Mouse (Mus musculus): ENCODE results near the gene St3gal4. TPM values are rescaled to one million over a fixed set of nuclear protein-coding genes. Genes with fewer than 3 reads are reported as not detected.

Gene St3gal4
- polyA plus RNA-seq, 1 experiment from 2014 or later, result 11.7 TPM

DNA sequence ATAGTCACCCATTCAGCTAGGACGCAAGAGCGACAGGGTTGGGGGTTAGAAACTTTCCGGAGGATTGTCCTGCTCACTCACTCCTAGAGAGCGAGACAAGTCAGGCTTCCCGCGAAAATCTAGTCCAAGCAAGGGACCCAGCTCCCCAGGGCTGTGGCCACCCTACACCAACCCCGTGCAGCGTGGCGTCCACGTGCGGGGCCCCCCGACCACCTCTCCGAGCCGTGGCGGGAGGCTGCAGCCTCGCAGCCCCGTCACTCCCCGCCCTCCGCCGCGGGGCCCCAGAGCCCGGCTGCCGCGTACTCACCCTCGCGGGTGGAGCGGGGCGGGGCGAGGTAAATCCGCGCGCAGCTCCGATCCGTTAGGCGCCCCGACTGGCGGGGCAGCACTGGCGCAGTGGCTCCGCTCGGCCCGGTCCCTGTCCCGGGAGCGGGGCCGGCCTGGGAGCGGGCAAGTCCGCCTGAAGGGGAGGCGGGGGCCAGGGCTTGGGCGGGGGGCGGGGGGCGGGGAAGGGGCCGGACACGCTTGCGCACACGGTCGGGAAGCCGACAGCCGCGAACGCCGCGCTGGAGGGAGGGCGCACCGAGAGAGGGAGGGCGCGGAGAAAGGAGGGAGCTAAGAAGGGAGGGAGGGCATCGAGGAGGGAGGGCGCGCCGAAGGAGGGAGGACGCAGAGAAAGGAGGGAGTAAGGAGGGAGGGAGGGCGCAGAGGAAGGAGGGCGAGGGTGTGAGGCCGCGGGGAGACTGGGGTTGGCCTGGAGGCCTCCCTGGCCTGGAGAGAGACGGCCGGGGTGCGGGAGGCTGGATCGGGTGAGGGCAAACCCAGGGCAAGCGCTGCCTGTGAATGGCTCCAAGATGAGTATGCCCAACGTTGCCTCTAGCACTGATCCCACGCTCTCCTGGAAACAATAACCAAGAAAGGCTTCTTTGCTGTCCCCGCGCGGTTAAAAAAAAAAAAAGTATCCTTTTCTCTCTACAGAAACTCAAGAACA is 2.4 kb downstream of the St3gal4 start:
- Histone ChIP-seq H3K4me1 (replicated peaks; ENCODE audit: insufficient read depth, low read length) (peaks cover 9% of the 10 kb centered on the region), H3K36me3 (ENCODE audit: insufficient read depth, low read length) (no peaks in the 10 kb centered on the region), H3K27ac (peak overlapping the region; percentile 87), H3K4me2 (ENCODE audit: low read length) (peak overlapping the region; percentile 90), H3K9ac (ENCODE audit: low read depth, low read length) (peak overlapping the region; percentile 70), H3K4me3 (replicated peaks; ENCODE audit: low read depth, low read length) (peak overlapping the region; percentile 48), H3K27me3 (ENCODE audit: insufficient read depth, low read length) (no peaks in the 10 kb centered on the region), H3K9me3 (replicated peaks; ENCODE audit: low read length) (no peaks in the 10 kb centered on the region)
- peak; percentile 91 for DNase-seq (ENCODE audit: low spot score)
- under 1% methylated on average over 82 of the region's 84 CpGs for WGBS
- no peak for TF ChIP-seq CTCF (IDR thresholded peaks at IDR 0.05; ENCODE audit: low read depth)
- peak; percentile 84 for ATAC-seq (replicated peaks; ENCODE audit: low FRiP score, low read depth)

DNA sequence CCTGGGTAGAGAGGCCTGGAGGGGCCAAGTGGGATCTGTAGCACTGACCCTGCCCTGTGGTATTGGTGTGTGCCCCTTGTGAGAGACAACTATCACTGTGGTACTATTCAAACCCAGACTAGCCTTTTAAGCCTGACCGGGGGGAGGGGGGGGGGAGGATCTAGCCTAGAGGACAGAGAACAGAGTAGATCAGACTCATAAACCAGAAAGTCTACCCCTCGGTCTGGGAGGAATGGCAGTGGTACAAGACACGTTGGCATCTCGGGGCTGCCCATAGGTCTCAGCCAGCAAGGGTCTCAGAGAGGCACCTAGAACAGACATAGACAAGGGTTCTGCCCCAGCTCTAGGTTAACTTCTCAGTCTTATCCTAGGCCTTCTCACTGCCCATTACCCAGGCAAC is 3.3 kb downstream of the St3gal4 start:
- H3K4me1 ChIP-seq (replicated peaks; ENCODE audit: insufficient read depth, low read length), result peaks cover 9% of the 10 kb centered on the region
- ATAC-seq (replicated peaks; ENCODE audit: low FRiP score, low read depth), result no peak
- H3K27ac ChIP-seq, result no peak overlapping the region
- DNase-seq (ENCODE audit: low spot score), result no peak
- WGBS, result 35% methylated on average over 4 of the region's 4 CpGs
- H3K9me3 ChIP-seq (replicated peaks; ENCODE audit: low read length), result no peaks in the 10 kb centered on the region
- H3K4me3 ChIP-seq (replicated peaks; ENCODE audit: low read depth, low read length), result peak overlapping the region; percentile 48
- H3K9ac ChIP-seq (ENCODE audit: low read depth, low read length), result peak overlapping the region; percentile 70
- no peak for TF ChIP-seq CTCF (IDR thresholded peaks at IDR 0.05; ENCODE audit: low read depth)
- peak overlapping the region; percentile 90 for H3K4me2 ChIP-seq (ENCODE audit: low read length)
- no peaks in the 10 kb centered on the region for H3K27me3 ChIP-seq (ENCODE audit: insufficient read depth, low read length)
- no peaks in the 10 kb centered on the region for H3K36me3 ChIP-seq (ENCODE audit: insufficient read depth, low read length)

DNA sequence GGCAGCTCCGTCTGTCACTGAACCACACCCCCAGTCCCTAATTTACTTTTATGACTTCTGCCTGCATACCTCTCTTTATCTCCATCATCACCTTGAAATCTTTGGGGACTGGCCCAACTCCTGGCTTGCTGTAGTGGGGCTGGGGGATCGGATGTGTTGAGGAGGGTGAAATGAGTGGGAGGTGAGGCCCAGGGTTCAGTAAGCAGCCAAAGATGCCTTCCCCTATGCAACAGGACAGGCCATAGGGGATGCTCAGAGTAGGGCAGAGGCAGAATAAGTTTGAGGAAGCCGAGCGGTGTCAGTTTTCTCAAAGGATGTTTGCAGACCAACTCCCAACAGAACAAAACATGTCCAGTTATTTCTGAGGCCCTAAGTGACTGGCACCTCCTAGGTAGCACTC is 3.8 kb downstream of the St3gal4 start:
- Histone ChIP-seq H3K27ac (no peak overlapping the region), H3K4me2 (ENCODE audit: low read length) (peak overlapping the region; percentile 90), H3K9ac (ENCODE audit: low read depth, low read length) (no peak overlapping the region), H3K4me3 (replicated peaks; ENCODE audit: low read depth, low read length) (peak overlapping the region; percentile 48; the same call in 1 of the 2 replicates), H3K4me1 (replicated peaks; ENCODE audit: insufficient read depth, low read length) (peaks cover 9% of the 10 kb centered on the region), H3K36me3 (ENCODE audit: insufficient read depth, low read length) (no peaks in the 10 kb centered on the region), H3K9me3 (replicated peaks; ENCODE audit: low read length) (no peaks in the 10 kb centered on the region), H3K27me3 (ENCODE audit: insufficient read depth, low read length) (no peaks in the 10 kb centered on the region)
- WGBS, result 29% methylated on average over 4 of the region's 4 CpGs
- ATAC-seq (replicated peaks; ENCODE audit: low FRiP score, low read depth) (no peak), DNase-seq (ENCODE audit: low spot score) (no peak)
- TF ChIP-seq CTCF (IDR thresholded peaks at IDR 0.05; ENCODE audit: low read depth), result no peak

DNA sequence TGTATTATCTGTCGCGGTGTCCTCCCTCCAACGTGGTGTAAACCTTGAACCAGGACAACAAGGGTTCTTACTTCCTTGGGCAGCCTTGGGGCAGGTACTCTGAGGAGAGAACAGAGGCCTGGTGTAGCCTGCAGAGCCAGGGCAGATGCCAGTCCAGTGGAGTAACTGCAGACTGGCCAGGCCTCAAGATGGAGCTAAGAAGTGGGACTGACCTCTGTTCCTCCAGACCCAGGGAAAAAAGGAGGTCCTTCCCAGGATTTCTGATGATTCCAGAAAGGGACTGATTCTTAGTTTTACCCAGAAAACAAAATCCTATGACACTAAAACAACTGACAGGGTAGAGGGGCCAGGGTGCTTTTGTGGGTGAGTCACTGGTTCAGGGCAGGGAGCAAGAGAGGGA is 4.8 kb downstream of the St3gal4 start:
- no peak for DNase-seq (ENCODE audit: low spot score)
- Histone ChIP-seq H3K27me3 (ENCODE audit: insufficient read depth, low read length) (no peaks in the 10 kb centered on the region), H3K4me1 (replicated peaks; ENCODE audit: insufficient read depth, low read length) (peaks cover 9% of the 10 kb centered on the region), H3K4me3 (replicated peaks; ENCODE audit: low read depth, low read length) (no peak overlapping the region), H3K9ac (ENCODE audit: low read depth, low read length) (no peak overlapping the region), H3K27ac (no peak overlapping the region), H3K9me3 (replicated peaks; ENCODE audit: low read length) (no peaks in the 10 kb centered on the region), H3K4me2 (ENCODE audit: low read length) (no peak overlapping the region), H3K36me3 (ENCODE audit: insufficient read depth, low read length) (no peaks in the 10 kb centered on the region)
- TF ChIP-seq CTCF (IDR thresholded peaks at IDR 0.05; ENCODE audit: low read depth), result no peak
- ATAC-seq (replicated peaks; ENCODE audit: low FRiP score, low read depth), result no peak
- WGBS, result 84% methylated on average over 3 of the region's 3 CpGs

DNA sequence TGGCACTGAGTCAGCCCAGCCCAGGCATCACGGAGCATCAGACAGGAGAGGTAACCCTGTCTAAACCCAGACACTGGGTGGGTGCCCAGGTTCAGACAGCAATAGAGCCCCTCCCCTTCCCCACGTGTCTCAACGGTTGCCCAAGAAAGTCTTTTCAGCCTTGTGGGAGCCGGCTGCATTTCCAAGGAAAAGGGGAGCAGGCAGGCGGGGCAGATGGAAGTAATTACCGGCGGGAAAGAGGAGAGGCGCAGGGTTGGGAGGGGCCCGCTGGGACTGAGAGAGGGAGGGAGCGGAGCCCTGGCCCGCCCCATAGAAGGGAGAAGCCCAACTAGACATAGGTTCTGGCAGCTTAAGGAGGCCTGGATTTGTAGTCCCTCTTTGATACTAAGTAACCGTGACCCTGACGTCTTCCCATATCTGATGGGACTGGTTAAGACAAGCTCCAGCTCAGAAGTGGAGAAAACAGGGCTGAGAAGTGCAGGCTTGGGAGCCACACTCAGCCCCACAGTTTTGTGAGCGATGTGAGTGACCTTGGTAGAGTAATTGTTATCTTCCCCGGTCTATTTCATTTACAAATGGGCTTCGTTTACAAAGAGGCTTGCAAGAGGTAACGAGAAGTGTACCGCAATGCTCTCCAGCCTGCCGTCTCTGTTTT is 7.0 kb downstream of the St3gal4 start:
- Histone ChIP-seq H3K27ac (no peak overlapping the region), H3K36me3 (ENCODE audit: insufficient read depth, low read length) (no peaks in the 10 kb centered on the region), H3K4me1 (replicated peaks; ENCODE audit: insufficient read depth, low read length) (peaks cover 3% of the 10 kb centered on the region), H3K4me3 (replicated peaks; ENCODE audit: low read depth, low read length) (no peak overlapping the region), H3K27me3 (ENCODE audit: insufficient read depth, low read length) (no peaks in the 10 kb centered on the region), H3K4me2 (ENCODE audit: low read length) (no peak overlapping the region; the same call in 1 of the 2 replicates), H3K9me3 (replicated peaks; ENCODE audit: low read length) (no peaks in the 10 kb centered on the region), H3K9ac (ENCODE audit: low read depth, low read length) (no peak overlapping the region)
- ATAC-seq (replicated peaks; ENCODE audit: low FRiP score, low read depth), result no peak
- peak; percentile 59 for DNase-seq (ENCODE audit: low spot score)
- no peak for TF ChIP-seq CTCF (IDR thresholded peaks at IDR 0.05; ENCODE audit: low read depth)
- 34% methylated on average over 18 of the region's 19 CpGs for WGBS

- H3K9me3 ChIP-seq (replicated peaks; ENCODE audit: low read length), result no peaks in the 10 kb centered on the region
- H3K4me1 ChIP-seq (replicated peaks; ENCODE audit: insufficient read depth, low read length), result peaks cover 2% of the 10 kb centered on the region
- no peak overlapping the region for H3K27ac ChIP-seq
- H3K27me3 ChIP-seq (ENCODE audit: insufficient read depth, low read length), result no peaks in the 10 kb centered on the region
- H3K36me3 ChIP-seq (ENCODE audit: insufficient read depth, low read length), result no peaks in the 10 kb centered on the region
- no peak overlapping the region for H3K4me3 ChIP-seq (replicated peaks; ENCODE audit: low read depth, low read length)
- H3K4me2 ChIP-seq (ENCODE audit: low read length), result no peak overlapping the region
- 85% methylated on average over 7 of the region's 7 CpGs for WGBS
- TF ChIP-seq CTCF (IDR thresholded peaks at IDR 0.05; ENCODE audit: low read depth), result no peak
- ATAC-seq (replicated peaks; ENCODE audit: low FRiP score, low read depth) (no peak), DNase-seq (ENCODE audit: low spot score) (no peak)
- H3K9ac ChIP-seq (ENCODE audit: low read depth, low read length), result no peak overlapping the region
These were observed 7.6 kb downstream of the St3gal4 start for GRCm38 (mm10) chr9:35111446-35111845.

All from kidney, postnatal 0 days (tissue).